Mouse (Mus musculus) small intestine, adult 2 months (tissue): ENCODE measurements around the gene Tet1.

Experiments used
- CTCF ChIP-seq: fragments of 200-500 bp; IDR thresholded peaks from 2 replicates; pipeline ENCODE4 v1.5.1; 2012; ENCODE audit warnings: low read depth, mild to moderate bottlenecking, control low read depth, inconsistent platforms, low read length, moderate library complexity, mixed read lengths; ENCODE audit not compliant: insufficient replicate concordance, insufficient read length; ENCODE audit errors: extremely low read depth
- POLR2A ChIP-seq: fragments of 200-500 bp; IDR thresholded peaks from 2 replicates; pipeline ENCODE4 v1.6.1; 2012; ENCODE audit warnings: low read depth, mild to moderate bottlenecking, control low read depth, inconsistent platforms, low read length, moderate library complexity

DNA sequence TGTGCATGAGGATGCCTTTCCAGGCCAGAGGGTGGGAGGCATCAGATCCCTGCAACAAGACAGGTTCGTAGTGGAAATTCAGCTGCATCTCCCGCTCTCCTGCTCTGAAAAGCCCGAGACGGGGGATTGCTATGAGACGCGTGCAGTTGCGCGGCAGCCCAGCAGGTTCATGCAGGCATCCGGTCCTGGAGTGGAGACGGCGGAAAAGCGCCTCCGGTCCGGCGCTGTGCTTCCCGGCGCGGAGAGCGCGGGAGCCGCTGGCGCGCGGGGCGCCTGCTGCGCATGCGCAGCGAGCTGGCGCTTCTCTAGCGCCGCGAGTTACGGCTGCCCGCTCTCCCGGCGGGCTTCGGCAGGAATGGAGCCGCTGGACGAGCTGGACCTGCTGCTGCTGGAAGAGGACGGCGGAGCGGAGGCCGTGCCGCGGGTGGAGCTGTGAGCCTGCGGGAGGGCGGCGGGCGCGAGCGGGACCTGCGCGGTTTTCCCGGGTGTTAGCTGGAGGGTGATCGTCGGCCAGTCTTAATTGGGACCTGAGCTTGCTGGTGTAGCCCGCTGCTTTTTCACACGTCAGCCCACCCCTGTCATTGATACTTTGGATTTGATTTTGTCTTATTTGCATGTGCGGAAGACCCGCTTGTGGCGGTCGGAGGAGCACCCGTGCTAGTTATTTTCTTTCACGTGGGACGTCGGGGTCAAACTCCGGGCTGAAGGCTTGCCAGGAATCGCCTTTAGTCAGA lies 38.1 kb upstream of the Tet1 start, which contains the start of gene Dna2:
- no peak for TF ChIP-seq CTCF
- no peak for TF ChIP-seq POLR2A
